Mouse (Mus musculus) liver, postnatal 0 days (tissue): ENCODE data around the gene Qrich2.

Source experiments
- CTCF ChIP-seq: sonication (generic); IDR thresholded peaks from 2 replicates; pipeline ENCODE4 v1.5.1; 2016; ENCODE audit warnings: antibody characterized with exemption, low read depth
- EP300 ChIP-seq: IDR thresholded peaks from 2 replicates; pipeline ENCODE4 v1.6.1; 2016; ENCODE audit warnings: antibody characterized with exemption, low read depth, mild to moderate bottlenecking

GRCm38 (mm10) chr11:116426852-116427575 is 39.0 kb downstream of the Qrich2 start:
- TF ChIP-seq CTCF (no peak), EP300 (no peak)
